Mouse (Mus musculus): ENCODE data around the gene Me1. TPM values are rescaled to one million over a fixed set of nuclear protein-coding genes. Genes with fewer than 3 reads are reported as not detected.

Me1 gene
- total RNA-seq, 4 experiments from 2014 or later = 50.5 to 62.9 (median 52.2) TPM

GRCm38 (mm10) chr9:86708921-86709320 lies 13.2 kb upstream of the Me1 start:
- no peak for DNase-seq (ENCODE audit: low spot score in 2 of 2)

- DNase-seq (ENCODE audit: low spot score in 2 of 2) = no peak
These were observed 11.7 kb upstream of the Me1 start for GRCm38 (mm10) chr9:86707431-86707830.

- no peak for DNase-seq (ENCODE audit: low spot score in 2 of 2)
These were observed 6.1 kb upstream of the Me1 start for GRCm38 (mm10) chr9:86701844-86702243.

- DNase-seq (ENCODE audit: low spot score in 2 of 2) = no peak
These were observed 5.5 kb upstream of the Me1 start for GRCm38 (mm10) chr9:86701264-86701663.

- DNase-seq (ENCODE audit: low spot score in 2 of 2) = peak in 1 of 2 experiments; percentile 29
These were observed 445 bp downstream of the Me1 start for GRCm38 (mm10) chr9:86695199-86695817.

GRCm38 (mm10) chr9:86694644-86695043 lies 1.1 kb downstream of the Me1 start:
- no peak for DNase-seq (ENCODE audit: low spot score in 2 of 2)

- DNase-seq (ENCODE audit: low spot score in 2 of 2) = no peak
These were observed 1.8 kb downstream of the Me1 start for GRCm38 (mm10) chr9:86693935-86694334.

GRCm38 (mm10) chr9:86692676-86693075 lies 3.1 kb downstream of the Me1 start:
- DNase-seq (ENCODE audit: low spot score in 2 of 2) = no peak

- DNase-seq (ENCODE audit: low spot score in 2 of 2) = no peak
These were observed 3.5 kb downstream of the Me1 start for GRCm38 (mm10) chr9:86692251-86692650.

- no peak for DNase-seq (ENCODE audit: low spot score in 2 of 2)
These were observed 4.7 kb downstream of the Me1 start for GRCm38 (mm10) chr9:86691101-86691500.

GRCm38 (mm10) chr9:86683713-86684209 lies 12.0 kb downstream of the Me1 start:
- no peak for DNase-seq (ENCODE audit: low spot score in 2 of 2)

- no peak for DNase-seq (ENCODE audit: low spot score in 2 of 2)
These were observed 12.9 kb downstream of the Me1 start for GRCm38 (mm10) chr9:86682844-86683243.

- no peak for DNase-seq (ENCODE audit: low spot score in 2 of 2)
These were observed 13.5 kb downstream of the Me1 start for GRCm38 (mm10) chr9:86682278-86682677.

GRCm38 (mm10) chr9:86680431-86680830 lies 15.3 kb downstream of the Me1 start:
- DNase-seq (ENCODE audit: low spot score in 2 of 2) = no peak

- DNase-seq (ENCODE audit: low spot score in 2 of 2) = no peak
These were observed 15.8 kb downstream of the Me1 start for GRCm38 (mm10) chr9:86679843-86680417.

- DNase-seq (ENCODE audit: low spot score in 2 of 2) = no peak
These were observed 19.5 kb downstream of the Me1 start for GRCm38 (mm10) chr9:86676246-86676645.

GRCm38 (mm10) chr9:86675426-86675825 lies 20.3 kb downstream of the Me1 start:
- DNase-seq (ENCODE audit: low spot score in 2 of 2) = no peak

GRCm38 (mm10) chr9:86672907-86673472 lies 22.8 kb downstream of the Me1 start:
- DNase-seq (ENCODE audit: low spot score in 2 of 2) = no peak

- no peak for DNase-seq (ENCODE audit: low spot score in 2 of 2)
These were observed 27.0 kb downstream of the Me1 start for GRCm38 (mm10) chr9:86668590-86669252.

- DNase-seq (ENCODE audit: low spot score in 2 of 2) = no peak
These were observed 28.5 kb downstream of the Me1 start for GRCm38 (mm10) chr9:86667138-86667750.

GRCm38 (mm10) chr9:86661679-86662078 lies 34.1 kb downstream of the Me1 start:
- DNase-seq (ENCODE audit: low spot score in 2 of 2) = no peak

GRCm38 (mm10) chr9:86661266-86661665 lies 34.5 kb downstream of the Me1 start:
- no peak for DNase-seq (ENCODE audit: low spot score in 2 of 2)

Data from left cerebral cortex, adult 8-10 months (tissue).